Mouse (Mus musculus): Measurements from ENCODE around the gene Csad. TPM values are rescaled to one million over a fixed set of nuclear protein-coding genes. Genes with fewer than 3 reads are reported as not detected.
A peak's percentile ranks its signal among the peaks of the same experiment; 100 is the strongest.

Gene Csad
- polyA plus RNA-seq, 1 experiment from 2014 or later = 106 TPM

- Histone ChIP-seq H3K9me3 (replicated peaks) (no peaks in the 10 kb centered on the region), H3K27ac (replicated peaks) (no peak overlapping the region), H3K36me3 (0 out of 2 replicates have a peak, but pooled peaks cover 5% of the 10 kb centered on the region), H3K9ac (no peak overlapping the region), H3K4me3 (replicated peaks) (no peak overlapping the region), H3K4me1 (0 out of 2 replicates have a peak, but pooled peaks cover 3% of the 10 kb centered on the region), H3K27me3 (no peaks in the 10 kb centered on the region), H3K4me2 (replicated peaks) (no peak overlapping the region)
- ATAC-seq (ENCODE audit: insufficient number of reproducible peaks, low FRiP score, low TSS enrichment, low read depth) = no peak
- WGBS = 62% methylated on average over 4 of the region's 4 CpGs
These were observed 10.9 kb downstream of the Csad start for GRCm38 (mm10) chr15:102193652-102194051.

GRCm38 (mm10) chr15:102192820-102193386 lies 11.6 kb downstream of the Csad start:
- H3K27ac ChIP-seq (replicated peaks) = 0 out of 2 replicates have a peak overlapping the region, but pooled peaks have one; percentile 28
- H3K9ac ChIP-seq = no peak overlapping the region
- no peak overlapping the region for H3K4me3 ChIP-seq (replicated peaks)
- no peaks in the 10 kb centered on the region for H3K9me3 ChIP-seq (replicated peaks)
- 46% methylated on average over 5 of the region's 5 CpGs for whole genome bisulfite sequencing
- no peak for ATAC-seq (ENCODE audit: insufficient number of reproducible peaks, low FRiP score, low TSS enrichment, low read depth)
- no peak overlapping the region for H3K4me2 ChIP-seq (replicated peaks)
- peaks cover 8% of the 10 kb centered on the region; the same call in 1 of the 2 replicates for H3K36me3 ChIP-seq
- H3K4me1 ChIP-seq = 0 out of 2 replicates have a peak, but pooled peaks cover 3% of the 10 kb centered on the region
- no peaks in the 10 kb centered on the region for H3K27me3 ChIP-seq

GRCm38 (mm10) chr15:102192271-102192812 lies 12.2 kb downstream of the Csad start:
- Histone ChIP-seq H3K36me3 (peaks cover 12% of the 10 kb centered on the region; the same call in 1 of the 2 replicates), H3K9me3 (replicated peaks) (no peaks in the 10 kb centered on the region), H3K4me3 (replicated peaks) (no peak overlapping the region), H3K27me3 (no peaks in the 10 kb centered on the region), H3K9ac (no peak overlapping the region), H3K27ac (replicated peaks) (no peak overlapping the region), H3K4me1 (0 out of 2 replicates have a peak, but pooled peaks cover 3% of the 10 kb centered on the region), H3K4me2 (replicated peaks) (no peak overlapping the region)
- no peak for ATAC-seq (ENCODE audit: insufficient number of reproducible peaks, low FRiP score, low TSS enrichment, low read depth)
- 63% methylated on average over 7 of the region's 7 CpGs for WGBS

GRCm38 (mm10) chr15:102191699-102192098 lies 12.8 kb downstream of the Csad start:
- H3K36me3 ChIP-seq = peaks cover 18% of the 10 kb centered on the region; the same call in 1 of the 2 replicates
- H3K9me3 ChIP-seq (replicated peaks) = no peaks in the 10 kb centered on the region
- no peak overlapping the region for H3K4me2 ChIP-seq (replicated peaks)
- no peaks in the 10 kb centered on the region for H3K27me3 ChIP-seq
- no peak overlapping the region for H3K4me3 ChIP-seq (replicated peaks)
- H3K9ac ChIP-seq = no peak overlapping the region
- ATAC-seq (ENCODE audit: insufficient number of reproducible peaks, low FRiP score, low TSS enrichment, low read depth) = no peak
- H3K4me1 ChIP-seq = 0 out of 2 replicates have a peak, but pooled peaks cover 3% of the 10 kb centered on the region
- WGBS = 77% methylated on average over 7 of the region's 7 CpGs
- no peak overlapping the region for H3K27ac ChIP-seq (replicated peaks)

GRCm38 (mm10) chr15:102188883-102189282 lies 15.6 kb downstream of the Csad start:
- Histone ChIP-seq H3K27ac (replicated peaks) (no peak overlapping the region), H3K36me3 (peaks cover 36% of the 10 kb centered on the region), H3K27me3 (no peaks in the 10 kb centered on the region), H3K4me1 (0 out of 2 replicates have a peak, but pooled peaks cover 3% of the 10 kb centered on the region), H3K9me3 (replicated peaks) (no peaks in the 10 kb centered on the region), H3K4me2 (replicated peaks) (no peak overlapping the region), H3K9ac (no peak overlapping the region), H3K4me3 (replicated peaks) (no peak overlapping the region)
- 54% methylated on average over 6 of the region's 6 CpGs for WGBS
- ATAC-seq (ENCODE audit: insufficient number of reproducible peaks, low FRiP score, low TSS enrichment, low read depth) = no peak

- WGBS = 89% methylated on average over 10 of the region's 10 CpGs
These were observed 16.4 kb downstream of the Csad start for GRCm38 (mm10) chr15:102188096-102188495.

GRCm38 (mm10) chr15:102186239-102186638 lies 18.3 kb downstream of the Csad start:
- Histone ChIP-seq H3K9ac (no peak overlapping the region), H3K27me3 (no peaks in the 10 kb centered on the region), H3K36me3 (peaks cover 40% of the 10 kb centered on the region), H3K27ac (replicated peaks) (no peak overlapping the region), H3K4me1 (no peaks in the 10 kb centered on the region), H3K9me3 (replicated peaks) (no peaks in the 10 kb centered on the region), H3K4me3 (replicated peaks) (no peak overlapping the region), H3K4me2 (replicated peaks) (no peak overlapping the region)
- no peak for ATAC-seq (ENCODE audit: insufficient number of reproducible peaks, low FRiP score, low TSS enrichment, low read depth)
- WGBS = 71% methylated on average over 11 of the region's 11 CpGs

More at GRCm38 (mm10) chr15:102188096-102188495, 16.4 kb downstream of the Csad start:
- 0 out of 2 replicates have a peak, but pooled peaks cover 3% of the 10 kb centered on the region for H3K4me1 ChIP-seq
- ATAC-seq (ENCODE audit: insufficient number of reproducible peaks, low FRiP score, low TSS enrichment, low read depth) = no peak
- H3K9me3 ChIP-seq (replicated peaks) = no peaks in the 10 kb centered on the region
- no peaks in the 10 kb centered on the region for H3K27me3 ChIP-seq
- H3K4me2 ChIP-seq (replicated peaks) = no peak overlapping the region
- no peak overlapping the region for H3K9ac ChIP-seq
- H3K4me3 ChIP-seq (replicated peaks) = no peak overlapping the region
- peaks cover 44% of the 10 kb centered on the region for H3K36me3 ChIP-seq
- H3K27ac ChIP-seq (replicated peaks) = no peak overlapping the region

- Histone ChIP-seq H3K27me3 (no peaks in the 10 kb centered on the region), H3K9ac (no peak overlapping the region), H3K4me2 (replicated peaks) (no peak overlapping the region), H3K36me3 (peaks cover 54% of the 10 kb centered on the region), H3K9me3 (replicated peaks) (no peaks in the 10 kb centered on the region), H3K4me3 (replicated peaks) (no peak overlapping the region), H3K27ac (replicated peaks) (no peak overlapping the region), H3K4me1 (no peaks in the 10 kb centered on the region)
- 33% methylated on average over 3 of the region's 3 CpGs for WGBS
- no peak for ATAC-seq (ENCODE audit: insufficient number of reproducible peaks, low FRiP score, low TSS enrichment, low read depth)
These were observed 21.4 kb downstream of the Csad start for GRCm38 (mm10) chr15:102183076-102183475.

GRCm38 (mm10) chr15:102179924-102180323 lies 24.6 kb downstream of the Csad start:
- H3K36me3 ChIP-seq = peaks cover 51% of the 10 kb centered on the region

GRCm38 (mm10) chr15:102179106-102179505 lies 25.4 kb downstream of the Csad start:
- no peak overlapping the region for H3K4me3 ChIP-seq (replicated peaks)
- no peak overlapping the region for H3K4me2 ChIP-seq (replicated peaks)
- H3K27ac ChIP-seq (replicated peaks) = no peak overlapping the region
- peaks cover 50% of the 10 kb centered on the region for H3K36me3 ChIP-seq
- H3K9ac ChIP-seq = no peak overlapping the region
- ATAC-seq (ENCODE audit: insufficient number of reproducible peaks, low FRiP score, low TSS enrichment, low read depth) = no peak
- no peaks in the 10 kb centered on the region for H3K4me1 ChIP-seq
- no peaks in the 10 kb centered on the region for H3K27me3 ChIP-seq
- no peaks in the 10 kb centered on the region for H3K9me3 ChIP-seq (replicated peaks)
- WGBS = 79% methylated on average over 9 of the region's 9 CpGs

More at GRCm38 (mm10) chr15:102179924-102180323, 24.6 kb downstream of the Csad start:
- Histone ChIP-seq H3K9me3 (replicated peaks) (no peaks in the 10 kb centered on the region), H3K4me2 (replicated peaks) (no peak overlapping the region), H3K27me3 (no peaks in the 10 kb centered on the region), H3K9ac (no peak overlapping the region), H3K4me1 (no peaks in the 10 kb centered on the region), H3K27ac (replicated peaks) (no peak overlapping the region), H3K4me3 (replicated peaks) (no peak overlapping the region)
- 90% methylated on average over 14 of the region's 14 CpGs for WGBS
- no peak for ATAC-seq (ENCODE audit: insufficient number of reproducible peaks, low FRiP score, low TSS enrichment, low read depth)

GRCm38 (mm10) chr15:102178279-102178678 lies 26.2 kb downstream of the Csad start:
- H3K36me3 ChIP-seq = peaks cover 45% of the 10 kb centered on the region
- no peak for ATAC-seq (ENCODE audit: insufficient number of reproducible peaks, low FRiP score, low TSS enrichment, low read depth)
- WGBS = 12% methylated on average over 6 of the region's 6 CpGs
- H3K27ac ChIP-seq (replicated peaks) = no peak overlapping the region
- no peaks in the 10 kb centered on the region for H3K27me3 ChIP-seq
- H3K4me2 ChIP-seq (replicated peaks) = no peak overlapping the region
- H3K9ac ChIP-seq = no peak overlapping the region
- H3K9me3 ChIP-seq (replicated peaks) = no peaks in the 10 kb centered on the region
- no peaks in the 10 kb centered on the region for H3K4me1 ChIP-seq
- no peak overlapping the region for H3K4me3 ChIP-seq (replicated peaks)
